Mouse (Mus musculus) fibroblast of lung, adult 2 months (primary cell): ENCODE data around the gene Cilp2.

Experiments used
- DNase-seq: peaks from one replicate; pipeline ENCODE4 v3.0.0-alpha.2; 2011; ENCODE audit warnings: low read depth

Gene Cilp2

DNA sequence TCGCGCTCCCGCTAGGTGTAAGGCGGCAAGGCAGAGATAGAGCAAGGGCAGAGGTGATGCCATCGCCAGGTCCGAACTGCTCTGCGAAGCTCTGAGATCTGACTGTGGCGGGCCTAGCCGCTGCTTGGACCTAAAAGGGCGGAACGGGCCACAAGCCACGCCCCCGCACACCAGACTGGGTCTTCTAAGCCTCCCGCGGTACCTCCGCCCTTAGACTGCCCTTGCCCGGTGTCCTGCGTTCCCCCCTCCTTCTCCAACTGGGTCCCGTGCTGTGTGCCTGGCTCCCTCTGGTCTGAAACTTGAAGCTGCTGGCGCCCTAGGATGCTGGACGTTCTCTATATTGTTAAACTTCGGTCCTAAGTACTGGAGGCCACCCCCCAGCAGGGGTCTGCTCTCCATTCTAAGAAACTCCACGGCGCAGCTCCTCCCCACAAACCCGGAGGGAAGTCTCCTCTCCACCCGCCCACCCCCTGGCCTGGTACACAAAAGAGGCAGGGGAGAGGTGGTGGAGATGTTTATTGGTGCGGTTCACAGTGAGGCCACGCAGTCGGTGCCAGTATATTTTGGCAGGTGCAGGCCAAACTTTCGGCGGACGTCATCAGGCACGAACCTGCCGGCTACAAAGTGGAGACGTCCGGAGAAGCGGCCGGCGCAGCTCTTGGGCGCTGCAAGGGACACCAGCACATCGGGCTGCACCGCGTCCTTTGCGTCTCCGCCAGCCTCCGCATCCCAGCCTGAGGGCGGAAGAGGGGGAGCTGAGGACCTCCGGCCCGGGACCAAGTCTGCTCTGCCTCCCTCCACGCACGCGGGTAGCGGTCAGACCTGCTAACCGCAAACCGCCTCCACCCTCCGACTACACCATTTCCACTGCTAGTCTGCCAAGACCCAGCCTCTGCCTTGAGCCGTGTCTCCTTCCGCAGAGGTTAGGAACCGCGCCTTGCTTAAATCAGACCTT is at the start of gene Cilp2:
Cilp2 (minus strand) TSS at position 399 of the 955 bp plus-strand sequence.
- DNase-seq: no peak

- peak; percentile 63 for DNase-seq
Measured at GRCm38 (mm10) chr8:69936050-69936794, 48.7 kb upstream of the Cilp2 start.

DNA sequence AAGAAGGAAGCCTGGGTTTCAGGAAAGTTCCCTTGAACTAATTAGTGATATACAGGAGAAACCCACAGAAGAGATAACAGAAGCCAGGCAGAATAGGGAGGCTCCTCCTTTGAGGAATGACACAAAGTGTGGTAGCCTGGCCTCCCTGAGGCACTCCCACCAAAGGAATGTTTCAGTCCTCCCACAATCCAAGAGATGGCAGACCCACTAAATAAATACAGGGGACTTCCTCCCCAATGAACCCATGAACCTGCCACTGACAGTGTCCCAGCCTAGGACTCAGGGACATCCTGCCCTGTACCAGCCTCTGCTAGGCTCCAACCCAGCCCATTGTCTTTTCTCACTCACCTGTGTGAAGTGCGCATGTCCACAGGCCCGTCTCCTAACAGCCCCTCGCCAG is 47.9 kb upstream of the Cilp2 start:
- DNase-seq: no peak

DNA sequence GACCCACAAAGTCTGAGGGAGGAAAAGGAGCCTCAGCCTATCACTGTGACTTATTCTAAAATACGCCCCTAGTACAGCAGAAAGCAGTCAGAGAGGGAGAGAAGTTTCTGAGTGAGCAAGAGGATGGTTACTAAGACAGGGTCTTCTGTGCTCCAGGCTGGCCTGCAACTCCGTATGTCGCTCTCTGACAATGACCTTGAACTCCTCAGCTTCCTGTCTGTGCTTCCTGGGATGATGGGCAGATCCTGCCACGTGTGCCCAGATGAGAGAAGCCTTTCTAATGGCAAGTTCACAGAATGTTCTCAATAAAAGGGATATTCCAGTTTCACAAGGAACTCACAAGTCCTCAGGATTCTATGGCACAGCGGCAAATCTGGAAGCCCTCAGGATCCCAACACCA is 47.1 kb upstream of the Cilp2 start:
- DNase-seq: no peak

- no peak for DNase-seq
Measured at GRCm38 (mm10) chr8:69933811-69934210, 46.3 kb upstream of the Cilp2 start.

DNA sequence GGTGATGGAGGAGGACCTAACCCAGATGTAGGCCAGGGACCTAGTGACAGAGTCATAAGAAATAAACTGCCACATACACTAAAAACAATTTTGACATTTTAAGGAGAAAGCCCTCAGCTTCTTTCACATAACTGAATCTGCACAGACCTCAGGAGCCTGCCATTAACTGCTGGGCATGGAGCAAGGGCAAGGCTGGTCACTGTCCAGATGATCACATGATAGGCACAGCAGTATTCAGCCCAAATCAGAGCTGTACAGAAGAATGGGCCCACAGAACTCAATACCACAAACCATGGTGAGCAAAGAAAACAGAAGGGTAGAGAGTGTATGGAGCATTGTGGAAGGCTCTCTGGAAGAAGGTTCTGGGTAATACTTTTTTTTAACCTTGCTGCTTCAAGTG is 39.4 kb upstream of the Cilp2 start:
- no peak for DNase-seq

- DNase-seq: no peak
Measured at GRCm38 (mm10) chr8:69923986-69924385, 36.5 kb upstream of the Cilp2 start.

- no peak for DNase-seq
Measured at GRCm38 (mm10) chr8:69921141-69921540, 33.7 kb upstream of the Cilp2 start.

GRCm38 (mm10) chr8:69919876-69920662 is 32.6 kb upstream of the Cilp2 start:
- peak; percentile 47 for DNase-seq

DNA sequence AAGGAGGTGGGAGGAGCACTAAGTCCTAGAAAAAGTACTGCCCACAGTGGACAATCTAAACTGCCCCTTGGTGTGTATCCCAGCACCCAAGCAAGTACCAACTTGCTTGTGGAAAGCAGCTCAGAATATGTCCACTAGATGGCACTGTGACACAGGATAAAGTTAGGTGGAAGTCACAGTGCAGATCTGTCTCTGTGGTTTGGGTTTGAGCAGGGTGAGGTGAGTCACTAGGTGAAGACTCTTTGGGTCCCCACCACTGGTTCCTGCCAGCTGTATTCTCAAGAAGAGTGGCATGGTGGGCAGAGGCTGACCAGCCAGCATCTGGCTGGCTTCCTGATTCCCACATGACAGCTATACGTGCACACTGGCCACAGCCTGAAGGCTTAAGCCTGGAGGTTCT is 31.5 kb upstream of the Cilp2 start:
- peak; percentile 94 for DNase-seq

GRCm38 (mm10) chr8:69918506-69918905 is 31.0 kb upstream of the Cilp2 start:
- no peak for DNase-seq

DNA sequence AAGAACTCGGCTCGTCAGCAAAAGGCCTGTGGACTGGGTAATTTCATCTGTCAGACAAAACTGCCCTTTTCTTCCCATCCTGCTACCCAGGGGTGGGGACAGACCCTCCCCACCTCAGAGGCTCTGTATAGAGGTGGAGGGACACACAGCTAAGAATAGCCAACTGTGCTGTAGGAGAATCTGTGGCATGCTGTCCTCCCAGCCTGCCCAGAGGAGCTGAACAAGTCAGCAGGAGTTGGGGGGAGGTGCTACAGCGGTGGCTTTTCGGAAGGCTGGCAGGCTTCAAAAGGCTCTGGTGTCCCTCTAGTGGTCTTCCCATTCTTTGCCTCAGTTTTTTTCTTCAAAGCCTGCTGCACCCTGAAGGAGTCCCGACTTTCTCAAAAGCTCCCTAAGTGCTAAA is 28.3 kb upstream of the Cilp2 start:
- no peak for DNase-seq

- DNase-seq: no peak
Measured at GRCm38 (mm10) chr8:69914526-69914925, 27.0 kb upstream of the Cilp2 start.

DNA sequence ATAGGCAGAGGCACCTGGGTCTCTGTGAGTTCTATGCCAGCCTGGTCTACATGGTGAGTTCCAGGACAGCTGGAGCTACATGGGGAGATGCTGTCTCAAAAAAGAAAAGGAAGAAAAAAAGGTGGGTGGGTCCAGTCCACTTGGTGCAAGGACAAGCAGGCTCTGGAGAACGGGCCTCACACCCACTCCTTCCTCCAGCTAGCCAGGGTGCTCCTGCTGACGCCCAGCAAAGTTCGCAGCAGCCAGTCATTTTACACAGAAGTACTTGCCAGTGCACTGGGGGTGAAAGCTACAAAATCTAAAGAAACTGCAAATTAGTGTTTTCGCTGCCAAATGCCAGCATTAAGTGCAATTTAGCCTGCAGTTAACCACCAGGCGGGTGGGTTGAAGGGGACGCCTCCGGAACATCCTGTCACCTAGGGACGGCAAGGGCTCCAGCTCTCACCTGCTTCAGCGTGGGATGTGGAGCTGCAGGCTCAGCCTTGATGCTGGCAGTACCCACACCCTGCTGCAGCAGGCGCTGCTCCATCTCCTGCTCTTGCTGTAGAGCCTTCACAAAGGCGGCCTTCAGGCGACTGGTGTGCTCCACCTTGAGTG is 25.1 kb upstream of the Cilp2 start:
- DNase-seq: no peak

DNA sequence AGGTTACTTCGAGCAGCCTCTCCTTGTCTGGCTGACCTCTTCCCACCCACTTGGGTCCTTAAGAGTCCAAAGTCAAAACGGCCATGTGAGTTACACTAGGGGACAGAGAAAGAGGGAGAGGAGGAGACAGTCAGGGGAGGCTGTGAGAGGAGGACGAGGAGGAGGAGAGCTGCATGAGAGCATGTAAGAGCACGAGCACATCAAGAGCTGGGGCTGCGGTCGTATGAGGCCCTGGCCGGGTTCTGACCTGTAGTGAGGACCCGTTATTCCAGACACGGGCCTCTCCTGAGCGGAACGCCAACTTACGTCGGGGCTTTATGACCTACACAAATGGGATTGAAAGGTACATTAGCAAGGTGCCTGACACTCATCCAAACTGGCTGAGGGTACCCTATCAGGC is 24.4 kb upstream of the Cilp2 start:
- no peak for DNase-seq

GRCm38 (mm10) chr8:69907106-69907505 is 19.6 kb upstream of the Cilp2 start:
- DNase-seq: no peak

GRCm38 (mm10) chr8:69906260-69906659 is 18.8 kb upstream of the Cilp2 start:
- no peak for DNase-seq

DNA sequence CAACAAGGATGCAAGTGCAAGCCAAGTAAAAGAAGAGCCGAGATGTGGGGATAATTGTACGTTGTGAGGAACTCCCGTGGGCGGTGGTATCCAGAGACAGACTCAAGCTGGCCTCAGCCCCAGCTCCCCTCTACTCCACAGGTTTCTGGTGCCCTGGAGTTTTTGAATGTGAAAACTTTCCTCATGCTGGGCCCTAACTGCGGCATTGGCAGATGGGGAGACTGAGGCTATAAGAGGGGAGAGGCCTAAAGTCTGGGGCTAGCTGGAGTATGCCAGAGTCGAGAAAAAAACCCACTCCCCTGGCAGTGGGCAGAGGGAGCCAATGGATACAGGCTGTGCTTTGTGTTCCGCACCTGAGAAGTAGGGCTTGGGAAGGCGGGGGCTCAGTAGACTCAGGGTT is 16.6 kb upstream of the Cilp2 start:
- no peak for DNase-seq

GRCm38 (mm10) chr8:69903063-69903542 is 15.6 kb upstream of the Cilp2 start:
- DNase-seq: peak; percentile 96

DNA sequence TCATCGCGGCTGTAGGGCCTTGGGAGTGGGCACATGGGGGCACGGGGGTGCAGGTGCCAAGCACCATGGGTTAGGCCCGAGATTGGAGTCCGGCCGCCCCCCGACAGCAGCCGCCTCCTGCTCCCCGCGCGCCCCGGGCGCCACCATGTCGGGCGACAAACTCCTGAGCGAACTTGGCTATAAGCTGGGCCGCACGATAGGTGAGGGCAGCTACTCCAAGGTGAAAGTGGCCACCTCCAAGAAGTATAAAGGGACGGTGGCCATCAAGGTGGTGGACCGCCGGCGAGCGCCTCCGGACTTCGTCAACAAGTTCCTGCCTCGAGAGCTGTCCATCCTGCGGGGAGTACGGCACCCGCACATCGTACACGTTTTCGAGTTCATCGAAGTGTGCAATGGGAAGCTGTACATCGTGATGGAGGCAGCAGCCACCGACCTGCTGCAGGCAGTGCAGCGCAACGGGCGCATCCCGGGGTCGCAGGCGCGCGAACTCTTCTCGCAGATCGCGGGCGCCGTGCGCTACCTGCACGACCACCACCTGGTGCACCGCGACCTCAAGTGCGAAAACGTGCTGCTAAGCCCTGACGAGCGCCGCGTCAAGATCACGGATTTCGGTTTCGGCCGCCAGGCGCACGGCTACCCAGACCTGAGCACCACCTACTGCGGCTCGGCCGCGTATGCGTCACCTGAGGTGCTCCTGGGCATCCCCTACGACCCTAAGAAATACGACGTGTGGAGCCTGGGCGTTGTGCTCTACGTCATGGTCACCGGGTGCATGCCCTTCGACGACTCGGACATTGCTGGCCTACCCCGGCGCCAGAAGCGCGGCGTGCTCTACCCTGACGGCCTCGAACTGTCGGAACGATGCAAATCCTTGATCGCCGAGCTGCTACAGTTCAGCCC is 14.9 kb upstream of the Cilp2 start, which contains the start of the genes Tssk6, Ndufa13 and Yjefn3:
Tssk6 (plus strand) TSS at position 22 of the 900 bp plus-strand sequence.
Ndufa13 (minus strand) TSS at position 396 of the 900 bp plus-strand sequence.
Yjefn3 (minus strand) TSS at position 550 of the 900 bp plus-strand sequence.
- DNase-seq: no peak
